Comparison of ENCODE assay signal across 23 mouse cellular contexts in the genomic region with DNA sequence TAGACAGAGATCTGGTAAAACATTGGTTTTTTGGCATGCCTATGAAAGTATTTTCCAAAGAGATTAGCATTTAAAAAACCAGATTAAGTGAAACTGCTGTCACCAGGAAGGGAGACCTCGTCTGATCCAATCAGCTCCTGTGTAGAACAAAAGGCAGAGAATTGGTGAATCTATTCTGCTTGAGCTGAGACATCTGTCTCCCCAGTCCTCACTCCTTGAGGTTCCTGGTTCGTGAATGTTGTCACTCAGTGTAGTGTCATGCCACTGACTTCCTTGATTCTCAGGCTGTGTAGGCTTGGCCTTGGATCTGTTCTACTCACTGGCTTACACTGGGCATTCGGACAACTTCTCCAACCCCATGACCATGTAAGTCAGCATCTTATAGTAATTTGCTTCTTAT.
A peak's percentile ranks its signal among the peaks of the same experiment; 100 is the strongest.
DNase-seq lines count a peak whose midpoint lies in the region; ATAC-seq lines count a peak whose summit lies in the region.
"Had no signal": no experiment of that assay in that cellular context is flagged by ENCODE, and none has a peak within 500 bp of the region (broad histone marks: within the 10 kb centered on the region; RNA-seq: fewer than 3 reads in every experiment).

No protein-coding gene starts in this region.

- 26% methylated on average over 3 of the region's 3 CpGs for WGBS in midbrain, embryonic 12.5 days
- 32% methylated on average over 3 of the region's 3 CpGs for WGBS in midbrain, embryonic 15.5 days
- WGBS in forebrain, embryonic 13.5 days: 24% methylated on average over 3 of the region's 3 CpGs
- 27% methylated on average over 3 of the region's 3 CpGs for WGBS in forebrain, embryonic 16.5 days

- H3K9ac ChIP-seq in midbrain, embryonic 12.5 days (replicated peaks): no peak overlapping the region
- H3K9ac ChIP-seq in midbrain, embryonic 15.5 days: no peak overlapping the region
- no peak overlapping the region for H3K9ac ChIP-seq in forebrain, embryonic 13.5 days
- no peak overlapping the region for H3K9ac ChIP-seq in forebrain, embryonic 16.5 days (replicated peaks; ENCODE audit: low read depth, low read length)
- H3K9ac ChIP-seq: embryonic facial prominence, embryonic 12.5 days; embryonic facial prominence, embryonic 15.5 days; hindbrain, embryonic 13.5 days; intestine, embryonic 15.5 days had no signal

- no peaks in the 10 kb centered on the region for H3K27me3 ChIP-seq in midbrain, embryonic 12.5 days
- no peaks in the 10 kb centered on the region for H3K27me3 ChIP-seq in midbrain, embryonic 15.5 days (replicated peaks)
- no peaks in the 10 kb centered on the region for H3K27me3 ChIP-seq in forebrain, embryonic 13.5 days
- H3K27me3 ChIP-seq in forebrain, embryonic 16.5 days (replicated peaks; ENCODE audit: control insufficient read depth, insufficient read depth, low read length): no peaks in the 10 kb centered on the region
- H3K27me3 ChIP-seq: embryonic facial prominence, embryonic 12.5 days; embryonic facial prominence, embryonic 15.5 days; hindbrain, embryonic 13.5 days; intestine, embryonic 15.5 days had no signal

- H3K36me3 ChIP-seq in midbrain, embryonic 12.5 days: no peaks in the 10 kb centered on the region
- no peaks in the 10 kb centered on the region for H3K36me3 ChIP-seq in midbrain, embryonic 15.5 days (replicated peaks)
- no peaks in the 10 kb centered on the region for H3K36me3 ChIP-seq in forebrain, embryonic 13.5 days (ENCODE audit: poor library complexity, severe bottlenecking)
- no peaks in the 10 kb centered on the region for H3K36me3 ChIP-seq in forebrain, embryonic 16.5 days (ENCODE audit: control insufficient read depth, insufficient read depth)
- H3K36me3 ChIP-seq: embryonic facial prominence, embryonic 12.5 days; embryonic facial prominence, embryonic 15.5 days; hindbrain, embryonic 13.5 days; intestine, embryonic 15.5 days had no signal

- DNase-seq in layer of hippocampus, adult 11-12 months (ENCODE audit: low spot score): no peak
- DNase-seq in left cerebral cortex, postnatal 4 days: no peak
- DNase-seq: adrenal gland, postnatal 10 days; adrenal gland, postnatal 36 days; cerebellum, adult 11 months; cerebellum, adult 2 months; cerebellum, adult 9-11 months; cerebellum, postnatal 25 days; gastrocnemius, postnatal 14 days; heart, adult 11 months; kidney, adult 11 months had no signal

- peak; percentile 74 for ATAC-seq in midbrain, embryonic 12.5 days (ENCODE audit: low FRiP score, low read depth)
- ATAC-seq in midbrain, embryonic 15.5 days (replicated peaks): no peak
- ATAC-seq in forebrain, embryonic 13.5 days: peak; percentile 89
- peak; percentile 84 for ATAC-seq in forebrain, embryonic 16.5 days
- ATAC-seq: activated CD4-positive, CD25-positive, alpha-beta regulatory T cell, adult 4 months; CD4-positive, CD25-positive, alpha-beta regulatory T cell, adult 4 months; hindbrain, embryonic 16.5 days; intestine, embryonic 15.5 days had no signal

- H3K27ac ChIP-seq in midbrain, embryonic 12.5 days (replicated peaks): no peak overlapping the region
- no peak overlapping the region for H3K27ac ChIP-seq in midbrain, embryonic 15.5 days
- H3K27ac ChIP-seq in forebrain, embryonic 13.5 days: no peak overlapping the region
- H3K27ac ChIP-seq in forebrain, embryonic 16.5 days (ENCODE audit: low read length): no peak overlapping the region
- H3K27ac ChIP-seq: embryonic facial prominence, embryonic 12.5 days; embryonic facial prominence, embryonic 15.5 days; hindbrain, embryonic 13.5 days; intestine, embryonic 15.5 days had no signal

- intact Hi-C loops in left cerebral cortex, postnatal 4 days (cut with DNase I): no loop called here

- H3K4me3 ChIP-seq in midbrain, embryonic 12.5 days: no peak overlapping the region
- H3K4me3 ChIP-seq in midbrain, embryonic 15.5 days: no peak overlapping the region
- H3K4me3 ChIP-seq in forebrain, embryonic 13.5 days: no peak overlapping the region
- H3K4me3 ChIP-seq in forebrain, embryonic 16.5 days (replicated peaks; ENCODE audit: low read length): no peak overlapping the region
- H3K4me3 ChIP-seq: embryonic facial prominence, embryonic 12.5 days; embryonic facial prominence, embryonic 15.5 days; hindbrain, embryonic 13.5 days; intestine, embryonic 15.5 days had no signal

- no peaks in the 10 kb centered on the region for H3K9me3 ChIP-seq in midbrain, embryonic 12.5 days
- H3K9me3 ChIP-seq in midbrain, embryonic 15.5 days: no peaks in the 10 kb centered on the region
- no peaks in the 10 kb centered on the region for H3K9me3 ChIP-seq in forebrain, embryonic 13.5 days (replicated peaks)
- no peaks in the 10 kb centered on the region for H3K9me3 ChIP-seq in forebrain, embryonic 16.5 days (ENCODE audit: control insufficient read depth, low read length)
- H3K9me3 ChIP-seq: embryonic facial prominence, embryonic 12.5 days; embryonic facial prominence, embryonic 15.5 days; hindbrain, embryonic 13.5 days; intestine, embryonic 15.5 days had no signal

- H3K4me2 ChIP-seq in midbrain, embryonic 12.5 days (replicated peaks): no peak overlapping the region
- no peak overlapping the region for H3K4me2 ChIP-seq in midbrain, embryonic 15.5 days
- H3K4me2 ChIP-seq in forebrain, embryonic 13.5 days: no peak overlapping the region
- H3K4me2 ChIP-seq in forebrain, embryonic 16.5 days (ENCODE audit: low read length): no peak overlapping the region
- H3K4me2 ChIP-seq: embryonic facial prominence, embryonic 12.5 days; embryonic facial prominence, embryonic 15.5 days; heart, embryonic 11.5 days; hindbrain, embryonic 13.5 days; intestine, embryonic 15.5 days had no signal

- no peaks in the 10 kb centered on the region for H3K4me1 ChIP-seq in midbrain, embryonic 12.5 days
- no peaks in the 10 kb centered on the region for H3K4me1 ChIP-seq in midbrain, embryonic 15.5 days
- H3K4me1 ChIP-seq in forebrain, embryonic 13.5 days: no peaks in the 10 kb centered on the region
- H3K4me1 ChIP-seq in forebrain, embryonic 16.5 days (replicated peaks; ENCODE audit: control insufficient read depth, insufficient read depth, low read length): no peaks in the 10 kb centered on the region
- H3K4me1 ChIP-seq: embryonic facial prominence, embryonic 12.5 days; embryonic facial prominence, embryonic 15.5 days; hindbrain, embryonic 13.5 days; intestine, embryonic 15.5 days had no signal
